Mouse (Mus musculus) v-Abl transformed pro-B cells (cell line): ENCODE measurements at regions not wholly inside any gene's neighbourhood (a gene's known extent, or its start where the extent isn't known, plus 50 kb on each side); places are given as distances from the start of the nearest gene placed in this dataset.

Source experiments
- in situ Hi-C, 2 experiments: fragments of 400-800 bp; cut with MboI; formaldehyde crosslinking; loops; one replicate each; pipeline ENCODE4 v1.15.1; 2025; ENCODE audit not compliant: unreplicated experiment in 2 of 2

- in situ Hi-C loops: no loop called here
These were observed 90.3 kb upstream of the Kdm8 start for GRCm38 (mm10) chr7:125354211-125354610.

GRCm38 (mm10) chr7:125354956-125355355 is 89.5 kb upstream of the Kdm8 start:
- in situ Hi-C loops: no loop called here

GRCm38 (mm10) chr7:125358016-125358415 is 86.5 kb upstream of the Kdm8 start:
- in situ Hi-C loops: no loop called here

- in situ Hi-C loops: no loop called here
These were observed 61.5 kb upstream of the Kdm8 start for GRCm38 (mm10) chr7:125383021-125383420.

GRCm38 (mm10) chr7:125384171-125384570 is 60.3 kb upstream of the Kdm8 start:
- in situ Hi-C loops: no loop called here

GRCm38 (mm10) chr7:125392536-125392935 is 51.9 kb upstream of the Kdm8 start:
- in situ Hi-C loops: loop anchor here (5.0 to 10.0 kb wide), 3 partner anchors 1268 to 1875 kb away; no protein-coding TSS in a partner anchor

GRCm38 (mm10) chr7:125393228-125393627 is 51.2 kb upstream of the Kdm8 start:
- in situ Hi-C loops: loop anchor here (5.0 to 10.0 kb wide), 3 partner anchors 1268 to 1876 kb away; no protein-coding TSS in a partner anchor

GRCm38 (mm10) chr7:125393654-125394346 is 50.7 kb upstream of the Kdm8 start:
- in situ Hi-C loops: loop anchor here (5.0 to 10.0 kb wide), 3 partner anchors 1269 to 1876 kb away; no protein-coding TSS in a partner anchor
